ENCODE assay signal across 7 mouse cellular contexts in genomic region chr8:83089336-83089986, GRCm38 (mm10).
DNase-seq lines count a peak whose midpoint lies in the region; ATAC-seq and TF ChIP-seq lines count a peak whose summit lies in the region.

No protein-coding gene starts in this region.

- H3K27ac ChIP-seq in intestine, postnatal 0 days (ENCODE audit: low read depth, low read length), result no peak overlapping the region
- no peak overlapping the region for H3K27ac ChIP-seq in midbrain, embryonic 15.5 days
- H3K27ac ChIP-seq in spleen, adult 2 months (ENCODE audit: insufficient read depth, low read length), result 0 out of 2 replicates have a peak overlapping the region, but pooled peaks have one; percentile 17

- no peak overlapping the region for H3K4me2 ChIP-seq in intestine, postnatal 0 days (replicated peaks; ENCODE audit: low read depth)
- H3K4me2 ChIP-seq in midbrain, embryonic 15.5 days, result no peak overlapping the region

- peak; percentile 93 for TF ChIP-seq CTCF in intestine, postnatal 0 days (IDR thresholded peaks at IDR 0.05; ENCODE audit: low read depth)
- TF ChIP-seq CTCF in spleen, adult 2 months (IDR thresholded peaks at IDR 0.05; ENCODE audit: extremely low read depth, insufficient read depth, insufficient read length, insufficient replicate concordance), result peak; percentile 44; the same call in 1 of the 2 replicates

- no peaks in the 10 kb centered on the region for H3K4me1 ChIP-seq in intestine, postnatal 0 days (replicated peaks; ENCODE audit: control insufficient read depth, insufficient read depth, low read length)
- no peaks in the 10 kb centered on the region for H3K4me1 ChIP-seq in midbrain, embryonic 15.5 days
- H3K4me1 ChIP-seq in spleen, adult 2 months (ENCODE audit: control insufficient read depth, insufficient read depth, insufficient read length), result peaks cover 7% of the 10 kb centered on the region; the same call in 1 of the 2 replicates

- H3K9me3 ChIP-seq in intestine, postnatal 0 days (ENCODE audit: control insufficient read depth), result no peaks in the 10 kb centered on the region
- no peaks in the 10 kb centered on the region for H3K9me3 ChIP-seq in midbrain, embryonic 15.5 days

- no peak overlapping the region for H3K4me3 ChIP-seq in intestine, postnatal 0 days (ENCODE audit: low read depth, low read length)
- H3K4me3 ChIP-seq in midbrain, embryonic 15.5 days, result no peak overlapping the region
- no peak overlapping the region for H3K4me3 ChIP-seq in spleen, adult 2 months (ENCODE audit: extremely low read depth, insufficient read depth, insufficient read length)

- intact Hi-C loops in left cerebral cortex, postnatal 36 days (cut with DNase I), result loop anchor here (1.0 to 10.0 kb wide), 3 partner anchors 125 to 315 kb away; partner anchors contain the start of genes Rnf150 and Zfp330

- TF ChIP-seq POLR2A in spleen, adult 2 months (IDR thresholded peaks at IDR 0.05; ENCODE audit: low read depth, low read length), result no peak

- no peaks in the 10 kb centered on the region for H3K27me3 ChIP-seq in intestine, postnatal 0 days (replicated peaks; ENCODE audit: control insufficient read depth, insufficient read depth, low read length)
- no peaks in the 10 kb centered on the region for H3K27me3 ChIP-seq in midbrain, embryonic 15.5 days (replicated peaks)
- H3K27me3 ChIP-seq in spleen, adult 2 months (ENCODE audit: control insufficient read depth, insufficient read depth, low read length), result no peaks in the 10 kb centered on the region

- no peak overlapping the region for H3K9ac ChIP-seq in intestine, postnatal 0 days (ENCODE audit: low read depth, low read length)
- H3K9ac ChIP-seq in midbrain, embryonic 15.5 days, result no peak overlapping the region

- 24% methylated on average over 10 of the region's 10 CpGs for WGBS in intestine, postnatal 0 days
- WGBS in midbrain, embryonic 15.5 days, result 28% methylated on average over 10 of the region's 10 CpGs
- 14% methylated on average over 10 of the region's 10 CpGs for WGBS in spleen, adult 2 months

- no peak for ATAC-seq in intestine, postnatal 0 days
- ATAC-seq in midbrain, embryonic 15.5 days (replicated peaks), result peak; percentile 80

- peak; percentile 78 for DNase-seq in R1 (ENCODE audit: low read depth, low spot score)
- peak; percentile 86 to 91 for DNase-seq in cerebellum, adult 18-20 months
- peak; percentile 87 for DNase-seq in frontal cortex, postnatal 25 days (ENCODE audit: low spot score in 2 of 2)
- peak; percentile 75 to 83 for DNase-seq in left cerebral cortex, postnatal 36 days (ENCODE audit: low spot score in 2 of 2)
- DNase-seq in spleen, adult 2 months (ENCODE audit: low read depth in 1 of 2, low spot score in 2 of 2), result peak; percentile 54 to 74

- H3K36me3 ChIP-seq in intestine, postnatal 0 days (ENCODE audit: control insufficient read depth, insufficient read depth), result no peaks in the 10 kb centered on the region
- H3K36me3 ChIP-seq in midbrain, embryonic 15.5 days (replicated peaks), result no peaks in the 10 kb centered on the region
- no peaks in the 10 kb centered on the region for H3K36me3 ChIP-seq in spleen, adult 2 months (ENCODE audit: control insufficient read depth, insufficient read depth, low read length)
